Mouse (Mus musculus) CD4-positive, CD25-positive, alpha-beta regulatory T cell, adult 2 months (primary cell): ENCODE results near the gene Rcor1.

Experiments used
- DNase-seq: peaks from one replicate; pipeline ENCODE4 v3.0.0-alpha.2; 2012; ENCODE audit warnings: low read depth, low spot score

The Rcor1 gene

GRCm38 (mm10) chr12:111021577-111021976 is 17.6 kb upstream of the Rcor1 start:
- no peak for DNase-seq

- no peak for DNase-seq
Measured at GRCm38 (mm10) chr12:111028176-111029167, 10.7 kb upstream of the Rcor1 start.

GRCm38 (mm10) chr12:111029291-111029890 is 9.8 kb upstream of the Rcor1 start:
- DNase-seq: no peak

- no peak for DNase-seq
Measured at GRCm38 (mm10) chr12:111032839-111033238, 6.3 kb upstream of the Rcor1 start.

GRCm38 (mm10) chr12:111035182-111035824 is 3.8 kb upstream of the Rcor1 start:
- peak; percentile 53 for DNase-seq

- DNase-seq: peak; percentile 58
Measured at GRCm38 (mm10) chr12:111036198-111036775, 2.9 kb upstream of the Rcor1 start.

GRCm38 (mm10) chr12:111037241-111038180 is 1.6 kb upstream of the Rcor1 start:
- peak; percentile 16 for DNase-seq

GRCm38 (mm10) chr12:111038231-111038975 is 748 bp upstream of the Rcor1 start:
- peak; percentile 66 for DNase-seq

- peak; percentile 59 for DNase-seq
Measured at GRCm38 (mm10) chr12:111039771-111040530, 800 bp downstream of the Rcor1 start.

- no peak for DNase-seq
Measured at GRCm38 (mm10) chr12:111040531-111040860, 1.3 kb downstream of the Rcor1 start.

- peak; percentile 51 for DNase-seq
Measured at GRCm38 (mm10) chr12:111041196-111041595, 2.0 kb downstream of the Rcor1 start.

- DNase-seq: no peak
Measured at GRCm38 (mm10) chr12:111042365-111042764, 3.2 kb downstream of the Rcor1 start.

GRCm38 (mm10) chr12:111044880-111045279 is 5.7 kb downstream of the Rcor1 start:
- DNase-seq: peak; percentile 56

GRCm38 (mm10) chr12:111046866-111047265 is 7.7 kb downstream of the Rcor1 start:
- no peak for DNase-seq

- DNase-seq: peak; percentile 54
Measured at GRCm38 (mm10) chr12:111048201-111048600, 9.1 kb downstream of the Rcor1 start.

- no peak for DNase-seq
Measured at GRCm38 (mm10) chr12:111050256-111050655, 11.1 kb downstream of the Rcor1 start.

- DNase-seq: no peak
Measured at GRCm38 (mm10) chr12:111063361-111063760, 24.2 kb downstream of the Rcor1 start.

GRCm38 (mm10) chr12:111064220-111064619 is 25.1 kb downstream of the Rcor1 start:
- no peak for DNase-seq

GRCm38 (mm10) chr12:111065330-111065729 is 26.2 kb downstream of the Rcor1 start:
- no peak for DNase-seq
